Mouse (Mus musculus) thymus, adult 2 months (tissue): ENCODE data around the gene BC005561.

Experiments
- CTCF ChIP-seq: fragments of 200-500 bp; IDR thresholded peaks from 2 replicates; pipeline ENCODE4 v1.5.1; 2012; ENCODE audit warnings: mild to moderate bottlenecking, control low read depth, low read length, moderate library complexity, borderline replicate concordance; ENCODE audit not compliant: control insufficient read depth, poor library complexity, insufficient read depth; ENCODE audit errors: extremely low read depth
- POLR2A ChIP-seq: fragments of 200-500 bp; IDR thresholded peaks from 2 replicates; pipeline ENCODE4 v1.6.1; 2012; ENCODE audit warnings: mild to moderate bottlenecking, low read length, control low read depth, moderate library complexity; ENCODE audit not compliant: control insufficient read depth, poor library complexity, insufficient read depth; ENCODE audit errors: extremely low read depth

DNA sequence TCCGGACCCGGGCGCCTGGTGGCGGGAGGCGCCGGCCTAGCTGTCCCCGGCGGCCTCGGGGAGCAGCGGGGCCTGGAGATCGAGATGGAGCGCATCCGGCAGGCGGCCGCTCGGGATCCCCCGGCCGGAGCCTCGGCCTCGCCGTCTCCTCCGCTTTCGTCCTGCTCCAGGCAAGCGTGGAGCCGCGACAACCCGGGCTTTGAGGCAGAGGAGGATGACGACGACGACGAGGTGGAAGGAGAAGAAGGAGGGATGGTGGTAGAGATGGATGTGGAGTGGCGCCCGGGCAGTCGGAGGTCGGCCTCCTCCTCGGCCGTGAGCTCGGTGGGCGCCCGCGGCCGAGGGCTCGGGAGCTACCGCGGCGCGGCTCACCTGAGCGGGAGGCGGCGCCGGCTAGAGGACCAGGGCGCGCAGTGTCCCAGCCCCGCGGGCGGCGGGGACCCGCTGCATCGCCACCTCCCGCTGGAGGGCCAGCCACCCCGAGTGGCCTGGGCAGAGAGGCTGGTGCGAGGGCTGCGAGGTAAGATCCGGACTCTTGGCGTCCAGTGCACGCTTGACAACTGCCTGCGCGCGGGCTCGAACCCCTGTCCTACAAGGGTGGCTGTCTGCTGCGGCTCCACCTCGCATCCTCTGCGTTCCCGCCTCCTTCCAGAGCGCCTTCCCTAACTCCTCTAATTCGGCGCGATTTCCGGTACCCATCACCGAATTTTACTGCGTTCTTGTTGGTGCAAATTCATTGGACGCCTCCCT is 48.3 kb upstream of the BC005561 start:
- TF ChIP-seq POLR2A = no peak
- no peak for TF ChIP-seq CTCF
